Mouse (Mus musculus): ENCODE results near the gene Gm6880.

- TF ChIP-seq GATA1 (IDR thresholded peaks at IDR 0.05; ENCODE audit: borderline replicate concordance, low read length) = no peak
- no peak for TF ChIP-seq FLI1 (IDR thresholded peaks at IDR 0.05; ENCODE audit: low read length)
Observed at GRCm38 (mm10) chrX:74452773-74453172, 28.4 kb downstream of the Gm6880 start.
